Mouse (Mus musculus) ES-E14 (cell line): ENCODE results near the gene Xrcc3. TPM values are rescaled to one million over a fixed set of nuclear protein-coding genes. Genes with fewer than 3 reads are reported as not detected.

Experiments
- DNase-seq: peaks from one replicate; pipeline ENCODE4 v3.0.0-alpha.2; 2013; ENCODE audit warnings: low read depth, low spot score
- H3K27ac ChIP-seq: 2 replicates; pipeline ENCODE4 v1.5.1; 2012; ENCODE audit warnings: low read depth, mild to moderate bottlenecking, low read length, moderate library complexity, mixed read lengths; ENCODE audit not compliant: poor library complexity, insufficient read depth, severe bottlenecking
- H3K36me3 ChIP-seq: 2 replicates; pipeline ENCODE4 v1.6.1; 2012; ENCODE audit warnings: mild to moderate bottlenecking, low read length, moderate library complexity, mixed read lengths; ENCODE audit not compliant: control insufficient read depth, poor library complexity, insufficient read depth, severe bottlenecking
- H3K4me1 ChIP-seq, 2 experiments: fragments of 150-350 bp in 1 of 2; sonication (generic) in 1 of 2; 2 replicates each; pipeline ENCODE4 v1.6.1; 2012; ENCODE audit warnings: low read length in 2 of 2, mild to moderate bottlenecking in 1 of 2, mixed read lengths in 1 of 2; ENCODE audit not compliant: control insufficient read depth in 2 of 2, insufficient read depth in 2 of 2, poor library complexity in 1 of 2
- H3K4me3 ChIP-seq, 2 experiments: fragments of 150-350 bp in 1 of 2; sonication (generic) in 1 of 2; 2 replicates each; pipeline ENCODE4 v1.5.1; 2012; ENCODE audit warnings: low read length in 2 of 2, low read depth in 1 of 2, mild to moderate bottlenecking in 1 of 2, mixed read lengths in 1 of 2; ENCODE audit not compliant: insufficient read depth in 1 of 2, poor library complexity in 1 of 2, severe bottlenecking in 1 of 2
- H3K9ac ChIP-seq: 2 replicates; pipeline ENCODE4 v1.6.1; 2012; ENCODE audit warnings: low read depth, mild to moderate bottlenecking, low read length, mixed read lengths; ENCODE audit not compliant: poor library complexity, insufficient read depth, severe bottlenecking
- H3K9me3 ChIP-seq: fragments of 150-350 bp; sonication (generic); 2 replicates; pipeline ENCODE4 v1.6.1; 2012; ENCODE audit warnings: low read depth, mild to moderate bottlenecking, low read length; ENCODE audit not compliant: control insufficient read depth, insufficient read depth
- CHD2 ChIP-seq: IDR thresholded peaks from 2 replicates; pipeline ENCODE4 v1.6.1; 2014; ENCODE audit warnings: mild to moderate bottlenecking, low read depth, low read length, inconsistent platforms
- HCFC1 ChIP-seq: IDR thresholded peaks from 2 replicates; pipeline ENCODE4 v1.6.1; 2012; ENCODE audit warnings: low read length, inconsistent platforms, borderline replicate concordance; ENCODE audit not compliant: insufficient read depth
- MAFK ChIP-seq: IDR thresholded peaks from 2 replicates; pipeline ENCODE4 v1.6.1; 2014; ENCODE audit warnings: mild to moderate bottlenecking, low read depth, low read length, inconsistent platforms; ENCODE audit not compliant: insufficient read depth
- ZC3H11A ChIP-seq: IDR thresholded peaks from 2 replicates; pipeline ENCODE4 v1.6.1; 2012; ENCODE audit warnings: low read depth, mild to moderate bottlenecking, inconsistent platforms, low read length, borderline replicate concordance
- ZNF384 ChIP-seq: IDR thresholded peaks from 2 replicates; pipeline ENCODE4 v1.6.1; 2012; ENCODE audit warnings: low read depth, low read length, inconsistent platforms
- in situ Hi-C, 2 experiments: fragments of 600-800 bp; cut with MboI; formaldehyde crosslinking; loops; one replicate each; pipeline ENCODE4 v1.15.1; 2025; ENCODE audit warnings: low sequenced_read_pairs in 2 of 2, inconsistent platforms in 1 of 2; ENCODE audit not compliant: unreplicated experiment in 2 of 2
- total RNA-seq: library from RNA; depleted of rRNA; stranded (reverse); fragments of 300-350 nt; gene quantifications from 2 replicates; pipeline ENCODE4 v1.2.3, GENCODE M21; 2012

Gene Xrcc3
- total RNA-seq, 1 experiment, result 21.8 TPM

DNA sequence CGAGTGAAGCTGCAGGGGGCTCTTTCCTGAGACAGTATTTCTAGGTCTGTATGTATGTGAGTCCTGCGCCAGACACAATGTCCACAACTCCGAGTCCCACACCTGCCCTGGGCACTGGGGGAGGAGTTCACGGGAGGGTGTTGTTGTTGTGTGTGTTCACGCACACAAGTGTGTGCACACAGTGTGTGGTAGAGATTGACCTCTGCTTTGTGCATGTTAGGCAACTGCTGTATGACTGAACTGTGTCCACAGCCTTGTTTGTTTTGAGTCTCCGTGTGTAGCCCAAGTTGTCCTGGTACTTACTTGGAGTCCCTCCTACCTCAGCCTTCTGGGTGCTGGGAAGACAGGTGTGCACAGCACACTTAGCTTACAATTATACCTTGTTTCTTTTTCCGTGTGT lies 23.0 kb downstream of the Xrcc3 start:
- Histone ChIP-seq H3K36me3 (peaks cover 48% of the 10 kb centered on the region), H3K9me3 (no peaks in the 10 kb centered on the region), H3K9ac (no peak overlapping the region), H3K4me1 (peaks cover 0 to 22% of the 10 kb centered on the region in 2 experiments; a peak in 3 of 4 replicates), H3K4me3 (no peak overlapping the region), H3K27ac (no peak overlapping the region)
- in situ Hi-C loops, result no loop called here
- TF ChIP-seq HCFC1, result no peak
- no peak for TF ChIP-seq ZC3H11A
- no peak for TF ChIP-seq MAFK
- TF ChIP-seq CHD2, result no peak
- no peak for TF ChIP-seq ZNF384
- no peak for DNase-seq

GRCm38 (mm10) chr12:111790090-111790489 lies 23.6 kb downstream of the Xrcc3 start:
- no peak for DNase-seq
- Histone ChIP-seq H3K27ac (no peak overlapping the region), H3K36me3 (peaks cover 51% of the 10 kb centered on the region), H3K4me1 (peaks cover 0 to 25% of the 10 kb centered on the region in 2 experiments; a peak in 3 of 4 replicates), H3K9ac (no peak overlapping the region), H3K9me3 (no peaks in the 10 kb centered on the region), H3K4me3 (no peak overlapping the region)
- in situ Hi-C loops, result no loop called here
- TF ChIP-seq HCFC1, result no peak
- TF ChIP-seq CHD2, result no peak
- no peak for TF ChIP-seq ZC3H11A
- no peak for TF ChIP-seq MAFK
- TF ChIP-seq ZNF384, result no peak

- Histone ChIP-seq H3K4me3 (no peak overlapping the region), H3K4me1 (peaks cover 0 to 20% of the 10 kb centered on the region in 2 experiments; a peak in 2 of 4 replicates), H3K27ac (no peak overlapping the region), H3K36me3 (peaks cover 60% of the 10 kb centered on the region), H3K9ac (no peak overlapping the region), H3K9me3 (no peaks in the 10 kb centered on the region)
- in situ Hi-C loops, result no loop called here
- no peak for DNase-seq
- TF ChIP-seq MAFK (no peak), CHD2 (no peak), ZC3H11A (no peak), ZNF384 (no peak), HCFC1 (no peak)
Measured at GRCm38 (mm10) chr12:111787015-111787414, 26.7 kb downstream of the Xrcc3 start.

- DNase-seq, result no peak
- Histone ChIP-seq H3K4me1 (peaks cover 0 to 20% of the 10 kb centered on the region in 2 experiments; a peak in 2 of 4 replicates), H3K36me3 (peaks cover 57% of the 10 kb centered on the region), H3K4me3 (no peak overlapping the region), H3K9me3 (no peaks in the 10 kb centered on the region), H3K9ac (no peak overlapping the region), H3K27ac (no peak overlapping the region)
- in situ Hi-C loops, result no loop called here
- no peak for TF ChIP-seq ZNF384
- TF ChIP-seq HCFC1, result no peak
- no peak for TF ChIP-seq CHD2
- TF ChIP-seq ZC3H11A, result no peak
- TF ChIP-seq MAFK, result no peak
Measured at GRCm38 (mm10) chr12:111785174-111785573, 28.5 kb downstream of the Xrcc3 start.

DNA sequence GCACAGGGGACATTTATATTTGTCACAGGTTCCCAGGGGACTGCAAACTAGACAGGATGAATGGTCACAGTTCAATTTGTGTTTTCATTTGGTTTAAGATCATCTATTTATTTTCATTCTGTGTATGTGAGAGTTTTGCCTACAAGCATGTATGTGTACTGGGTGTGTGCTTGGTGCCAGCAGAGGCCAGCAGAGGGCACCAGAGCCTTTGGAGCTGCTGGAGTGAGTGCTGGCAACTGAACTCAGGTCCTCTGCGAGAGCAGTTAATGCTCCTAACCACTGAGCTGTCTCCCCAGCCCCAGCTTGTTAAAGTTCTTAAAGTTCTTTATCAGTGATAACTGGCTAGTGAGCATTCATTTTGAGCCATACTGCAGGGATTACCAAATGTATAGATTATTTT lies 34.1 kb downstream of the Xrcc3 start:
- no peak overlapping the region for H3K9ac ChIP-seq
- no peak overlapping the region for H3K27ac ChIP-seq
- peaks cover 0 to 3% of the 10 kb centered on the region in 2 experiments; a peak in 1 of 4 replicates for H3K4me1 ChIP-seq
- TF ChIP-seq CHD2, result no peak
- TF ChIP-seq ZC3H11A, result peak; percentile 13; the same call in 1 of the 2 replicates
- in situ Hi-C loops, result no loop called here
- no peak for DNase-seq
- no peak overlapping the region for H3K4me3 ChIP-seq
- H3K9me3 ChIP-seq, result no peaks in the 10 kb centered on the region
- H3K36me3 ChIP-seq, result peaks cover 46% of the 10 kb centered on the region; the same call in 1 of the 2 replicates
